Mouse (Mus musculus) MN1 (cell line): ENCODE results near the gene Dnajb5.
"Not testable (repeated sequence)": the region's sequence is repeated elsewhere in the genome, so short reads cannot be mapped to it uniquely, and the experiment has no call there.

Experiments
- DNase-seq: peaks from one replicate; pipeline ENCODE4 v3.0.0-alpha.2; 2016; ENCODE audit warnings: low spot score

Gene Dnajb5

DNA sequence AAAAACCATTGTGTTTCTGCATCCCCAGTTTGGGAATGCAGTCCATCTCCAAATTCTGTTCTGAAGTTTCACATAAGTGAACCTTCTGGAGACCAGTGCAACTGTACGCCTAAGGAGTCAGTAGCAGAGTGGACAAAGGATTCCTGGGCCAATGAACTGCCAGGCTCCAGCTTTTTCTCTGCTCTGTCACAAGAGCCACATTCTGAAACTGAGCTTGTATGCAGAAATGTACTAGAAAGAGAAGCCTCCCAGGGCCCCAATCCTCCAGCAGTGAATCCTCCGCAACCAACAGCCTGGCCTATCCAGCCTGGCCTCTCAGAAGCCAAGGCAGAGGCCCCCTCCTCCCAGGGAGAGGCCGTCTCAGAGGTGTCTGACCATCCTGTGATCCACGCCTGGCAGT, 23.3 kb downstream of the Dnajb5 start:
- DNase-seq = no peak

DNA sequence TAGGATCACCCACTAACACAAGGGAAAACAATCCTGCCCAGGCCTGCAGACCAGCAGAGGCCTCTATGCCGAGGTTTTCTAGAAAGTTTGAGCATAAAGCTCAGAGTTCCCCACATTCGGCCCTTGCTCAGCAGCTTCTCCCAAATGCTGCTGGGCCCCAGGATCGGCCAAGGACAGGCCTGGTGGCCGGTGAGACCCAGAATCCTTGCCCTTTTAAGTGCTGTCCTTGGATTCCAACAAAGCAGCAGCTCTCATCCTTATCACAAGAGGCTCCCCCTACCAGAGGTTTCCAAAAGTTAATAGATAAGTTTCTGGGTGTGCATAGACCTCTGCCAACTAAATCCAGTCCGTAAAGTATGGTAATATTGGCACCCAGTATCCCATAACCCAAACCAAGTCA, 24.3 kb downstream of the Dnajb5 start:
- no peak for DNase-seq

DNA sequence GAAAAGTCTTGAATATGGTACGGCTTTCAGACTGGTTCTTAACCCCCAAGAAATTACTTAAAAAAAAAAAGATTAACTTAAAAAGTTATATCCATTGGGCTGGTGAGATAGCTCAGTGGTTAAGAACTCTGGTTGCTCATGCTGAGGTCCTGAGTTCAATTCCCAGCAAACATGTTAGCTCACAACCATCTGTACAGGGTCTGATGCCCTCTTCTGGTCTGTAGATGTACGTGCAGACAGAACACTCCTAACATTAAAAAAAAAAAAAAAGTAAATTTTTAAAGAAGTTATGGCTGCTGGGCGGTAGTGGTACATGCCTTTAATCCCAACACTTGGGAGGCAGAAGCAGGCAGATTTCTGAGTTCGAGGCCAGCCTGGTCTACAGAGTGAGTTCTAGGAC, 28.4 kb downstream of the Dnajb5 start:
- no peak for DNase-seq

DNA sequence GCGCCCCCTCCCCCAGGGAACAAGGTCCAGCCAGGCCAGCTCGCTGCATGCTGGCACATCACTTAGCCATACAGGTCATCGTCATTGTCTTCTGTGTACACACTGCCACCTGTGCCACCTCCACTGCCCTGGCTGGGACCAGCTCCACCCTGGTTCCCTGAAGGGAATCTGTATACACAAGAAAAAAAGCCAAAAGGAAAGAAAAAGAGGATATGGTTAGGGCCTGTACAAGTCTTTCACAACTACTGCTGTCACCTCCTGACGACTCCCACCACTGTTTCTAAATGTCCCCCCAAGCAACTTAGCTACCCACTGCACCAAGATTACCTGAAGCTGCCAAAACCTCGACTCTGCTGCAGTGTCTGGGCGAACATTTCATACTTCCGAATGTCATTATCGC, 30.9 kb downstream of the Dnajb5 start:
- DNase-seq = not testable (repeated sequence)

DNA sequence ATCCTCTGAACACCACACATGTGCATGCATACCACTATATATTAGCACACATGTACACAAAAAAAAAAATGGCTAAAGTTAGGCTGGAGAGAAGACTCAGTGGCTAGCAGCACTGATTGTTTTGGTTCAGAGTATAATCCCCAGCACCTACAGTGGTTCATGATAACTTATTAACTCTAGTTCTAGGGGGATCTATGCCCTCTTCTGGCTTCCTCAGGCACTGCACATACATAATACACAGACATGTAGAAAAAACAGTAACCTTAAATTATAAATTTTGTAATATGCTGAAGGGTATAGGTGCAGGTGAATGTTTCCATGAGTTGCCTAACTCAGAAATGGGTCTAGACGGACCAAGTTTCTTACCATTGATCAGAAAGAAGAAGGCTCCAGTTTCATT, 38.7 kb downstream of the Dnajb5 start:
- no peak for DNase-seq

DNA sequence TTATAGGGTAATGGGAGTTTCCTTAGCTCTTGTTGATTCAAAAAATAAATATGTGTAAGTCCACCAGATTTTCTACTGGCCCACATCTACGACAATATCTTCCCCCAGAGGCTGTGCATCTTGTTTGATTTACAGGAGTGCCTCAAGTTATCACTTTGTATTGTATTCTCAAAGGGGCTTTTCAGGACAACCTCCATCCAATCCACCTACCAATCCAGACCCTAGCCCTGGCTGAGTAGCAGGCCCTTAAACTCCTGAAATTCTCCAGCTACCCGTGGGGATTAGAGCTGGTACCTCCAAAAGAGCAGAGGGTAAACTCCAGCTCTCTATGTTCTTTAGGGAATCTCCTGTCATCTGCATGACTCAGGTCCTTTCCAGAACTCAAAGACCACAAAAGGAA, 48.4 kb downstream of the Dnajb5 start:
- no peak for DNase-seq

DNA sequence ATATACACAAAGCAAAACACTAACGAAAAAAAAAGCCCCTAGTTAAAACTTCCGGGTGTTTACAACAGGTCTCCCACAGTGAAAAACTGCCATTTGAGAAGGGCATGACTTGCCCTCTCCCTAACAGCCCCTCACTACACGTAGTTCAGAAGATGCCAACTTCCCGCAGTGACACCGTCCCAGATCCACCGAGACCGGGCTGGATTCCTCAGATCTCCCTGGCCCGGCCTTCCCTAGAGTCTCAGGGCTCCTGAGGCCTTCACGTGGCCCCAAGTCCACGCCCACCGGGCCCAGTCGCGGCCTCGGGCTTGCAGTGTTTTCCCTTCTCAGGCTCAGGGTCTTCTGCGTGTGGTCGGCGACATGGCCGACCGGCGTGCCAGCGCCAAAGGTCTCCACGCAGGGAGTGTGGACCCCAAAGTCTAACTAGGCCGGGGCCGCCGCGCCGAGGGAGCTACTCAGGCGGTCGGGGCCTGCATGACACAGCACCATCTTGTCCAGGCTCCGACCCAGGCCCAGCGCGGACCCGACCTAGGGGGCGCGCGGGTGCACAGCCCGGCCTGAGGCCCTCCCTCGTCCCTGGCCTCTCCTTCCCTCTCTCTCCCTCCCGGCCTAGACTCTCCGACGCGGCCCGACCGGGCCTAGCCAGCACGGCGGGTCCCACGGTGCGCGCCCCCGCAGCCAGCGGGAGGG, 50.0 kb downstream of the Dnajb5 start:
- DNase-seq = peak; percentile 84

DNA sequence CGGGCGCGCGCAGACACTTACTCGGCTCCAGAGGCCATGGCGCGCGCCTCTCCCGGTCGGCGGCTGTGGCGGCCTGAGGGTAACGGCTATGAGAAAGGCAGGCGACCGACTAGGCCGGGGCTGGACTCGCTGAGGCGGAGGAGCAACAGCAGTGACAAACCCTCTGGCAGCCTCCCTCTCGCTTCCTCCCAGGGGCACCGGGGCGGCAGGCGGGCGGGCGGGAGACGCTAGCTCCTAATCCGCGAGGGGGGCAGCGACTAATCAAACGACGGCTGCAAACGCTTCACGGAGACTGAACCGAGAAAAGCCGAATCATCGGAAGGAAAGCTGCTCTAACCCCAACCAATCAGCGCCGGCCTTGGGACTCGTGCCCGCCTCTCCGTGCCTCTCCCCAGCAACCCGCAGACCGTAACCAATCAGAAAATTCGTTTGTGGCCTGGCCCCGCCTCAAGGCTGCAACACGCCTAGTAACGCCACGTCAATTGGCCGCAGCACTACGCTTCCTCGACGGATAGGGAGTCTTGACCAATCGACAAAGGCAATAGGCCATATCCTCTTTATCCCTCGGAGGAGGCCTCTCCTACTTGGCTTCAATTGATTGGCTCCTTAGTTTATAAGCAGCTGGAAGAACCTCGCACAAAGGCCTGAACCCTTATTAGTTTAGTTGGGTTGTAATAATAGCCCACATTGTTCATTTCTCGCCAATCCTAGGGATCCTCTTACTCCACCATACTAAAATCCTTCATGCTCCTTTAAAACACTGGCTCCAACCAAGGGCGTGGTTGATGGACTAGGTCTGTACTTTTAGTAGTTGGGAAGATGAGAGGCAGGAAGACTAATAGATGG, 50.8 kb downstream of the Dnajb5 start, which contains the start of gene Vcp:
Vcp (minus strand) TSS at position 367 of the 846 bp plus-strand sequence.
- peak; percentile 98 for DNase-seq

DNA sequence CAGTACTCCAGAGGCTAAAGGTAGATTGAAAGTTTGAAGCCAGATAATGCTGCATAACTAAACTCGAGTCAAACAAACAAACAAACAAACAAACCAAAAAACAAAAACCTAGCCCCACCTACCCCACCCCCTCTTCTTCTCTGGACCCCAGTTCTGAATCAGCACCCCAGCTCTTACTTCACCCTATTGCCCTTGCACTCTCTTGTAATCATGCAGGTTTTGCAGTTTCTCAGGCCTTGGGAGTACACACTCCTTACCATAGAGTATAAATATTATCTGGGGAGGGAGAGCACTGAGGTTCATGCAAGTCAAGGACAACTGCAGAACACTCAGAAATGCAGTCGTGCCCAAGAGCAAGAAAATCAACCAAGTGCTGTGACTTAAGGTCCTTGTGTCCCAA, 51.7 kb downstream of the Dnajb5 start:
- DNase-seq = no peak

DNA sequence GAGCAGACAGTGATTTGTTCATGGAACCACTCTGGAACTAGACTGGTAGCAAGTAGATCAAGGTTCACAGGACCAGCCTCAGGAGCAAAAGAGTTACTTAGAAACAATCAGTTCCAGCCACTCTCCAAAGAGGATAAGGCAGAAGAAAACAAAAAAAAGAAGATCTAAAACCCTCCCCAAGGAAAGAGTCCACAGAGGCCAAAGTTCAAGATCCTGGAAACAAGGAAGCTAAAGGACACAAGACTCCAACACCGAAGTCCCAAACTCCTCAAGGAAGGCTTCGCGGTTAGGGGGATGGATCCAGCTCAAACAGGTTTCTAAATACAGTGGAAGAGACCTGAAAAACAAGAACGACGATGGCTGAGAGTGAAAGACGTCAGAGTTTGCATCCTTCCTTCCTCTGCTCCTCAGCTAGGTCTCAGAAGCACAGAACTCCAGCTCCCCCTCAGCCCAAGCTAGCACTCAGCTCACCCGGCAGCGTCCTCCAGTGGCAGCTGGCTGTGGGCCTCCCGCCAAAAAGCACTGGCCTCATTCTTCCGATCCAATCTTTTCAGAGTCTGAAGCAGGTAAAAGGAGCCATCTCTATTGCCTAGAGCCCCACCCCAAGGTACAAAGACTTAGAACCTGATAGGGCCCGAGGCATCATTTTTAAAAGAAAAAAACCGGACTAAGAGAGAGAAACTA, 53.3 kb downstream of the Dnajb5 start:
- DNase-seq = no peak

DNA sequence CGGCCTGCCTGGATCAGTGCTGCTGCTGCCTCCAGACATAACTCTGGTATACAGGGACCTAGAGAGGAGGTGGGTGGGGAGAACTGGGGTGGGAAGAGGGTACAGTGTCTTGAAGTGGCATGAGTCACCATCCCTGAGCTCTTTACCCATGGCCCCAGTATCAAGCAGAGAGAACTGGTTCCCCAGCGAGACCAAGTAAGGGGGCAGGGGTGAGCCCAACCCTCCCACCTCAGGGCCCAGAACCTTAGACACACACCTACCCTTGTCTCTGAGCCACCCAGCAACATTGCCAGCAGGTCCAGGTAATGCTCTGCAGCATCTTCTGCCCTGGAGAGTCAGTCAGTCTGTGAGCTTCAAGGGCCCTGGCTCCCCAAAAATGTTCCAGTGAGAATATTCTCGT, 55.3 kb downstream of the Dnajb5 start:
- DNase-seq = no peak

DNA sequence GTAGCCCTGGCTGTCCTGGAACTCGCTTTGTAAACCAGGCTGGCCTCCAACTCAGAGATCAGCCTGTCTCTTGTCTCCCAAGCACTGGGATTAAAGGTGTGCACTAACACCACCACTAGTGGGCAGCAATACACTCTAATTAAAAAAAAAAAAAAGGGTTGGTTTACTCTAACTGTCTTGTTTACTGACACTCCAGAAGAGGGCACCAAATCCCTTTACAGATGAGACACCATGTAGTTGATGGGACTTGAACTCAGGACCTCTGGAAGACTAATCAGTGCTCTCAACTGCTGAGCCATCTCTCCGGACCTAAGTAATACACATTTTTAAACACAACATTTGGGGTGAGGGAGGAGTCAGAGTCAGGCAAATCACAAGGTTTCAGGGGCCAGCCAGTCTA, 56.2 kb downstream of the Dnajb5 start:
- peak; percentile 52 for DNase-seq
